Mouse (Mus musculus): ENCODE measurements around the gene Dnm2.

DNA sequence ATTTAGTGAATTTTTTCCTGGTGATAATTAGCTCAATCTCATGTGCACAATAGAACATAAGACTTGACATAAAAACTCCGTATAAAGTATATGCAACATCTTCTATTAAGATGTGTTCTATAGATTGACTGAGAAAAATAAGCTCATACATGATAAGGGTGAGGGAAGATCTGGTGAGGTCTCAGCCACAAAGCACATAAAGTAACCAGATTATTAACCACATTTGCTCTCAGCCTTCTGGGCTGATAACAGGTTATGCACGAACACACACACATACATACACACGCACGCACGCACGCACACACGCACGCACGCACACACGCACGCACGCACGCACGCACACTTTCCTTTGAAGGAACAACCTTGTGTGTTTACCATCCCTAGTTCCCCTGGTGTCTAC is 111.8 kb downstream of the Dnm2 start:
- TF ChIP-seq CTCF (IDR thresholded peaks at IDR 0.05; ENCODE audit: low read depth, low read length) (no peak), POLR2A (IDR thresholded peaks at IDR 0.05; ENCODE audit: borderline replicate concordance, low read depth, low read length) (no peak)
